Mouse (Mus musculus) stomach, postnatal 0 days (tissue): ENCODE data around the gene H2afz. TPM values are rescaled to one million over a fixed set of nuclear protein-coding genes. Genes with fewer than 3 reads are reported as not detected.

ENCODE experiments used
- ATAC-seq: fragments of 200-750 bp; cut with Nextera tagmentation; 2 replicates; pipeline ENCODE4 v1.8.0; 2017; ENCODE audit not compliant: low FRiP score, low TSS enrichment
- DNase-seq: peaks from one replicate; pipeline ENCODE4 v3.0.0-alpha.2; 2016; ENCODE audit warnings: low spot score
- H3K27ac ChIP-seq: fragments of 300-500 bp; sonication (generic); replicated peaks from 2 replicates; pipeline ENCODE4 v1.5.1; 2014; ENCODE audit warnings: mild to moderate bottlenecking, control low read depth
- H3K27me3 ChIP-seq: fragments of 300-500 bp; sonication (generic); 2 replicates; pipeline ENCODE4 v1.6.1; 2014; ENCODE audit warnings: low read length; ENCODE audit not compliant: control insufficient read depth, insufficient read depth
- H3K36me3 ChIP-seq: fragments of 300-500 bp; sonication (generic); 2 replicates; pipeline ENCODE4 v1.6.1; 2014; ENCODE audit warnings: low read length, mixed read lengths; ENCODE audit not compliant: control insufficient read depth, insufficient read depth
- H3K4me1 ChIP-seq: fragments of 300-500 bp; sonication (generic); replicated peaks from 2 replicates; pipeline ENCODE4 v1.6.1; 2014; ENCODE audit warnings: antibody characterized with exemption; ENCODE audit not compliant: control insufficient read depth, insufficient read depth
- H3K4me2 ChIP-seq: fragments of 300-500 bp; sonication (generic); replicated peaks from 2 replicates; pipeline ENCODE4 v1.6.1; 2014; ENCODE audit warnings: low read depth, mild to moderate bottlenecking, control low read depth, moderate library complexity
- H3K4me3 ChIP-seq: fragments of 300-500 bp; sonication (generic); 2 replicates; pipeline ENCODE4 v1.5.1; 2014; ENCODE audit warnings: low read depth, low read length, control low read depth
- H3K9ac ChIP-seq: fragments of 300-500 bp; sonication (generic); 2 replicates; pipeline ENCODE4 v1.6.1; 2014; ENCODE audit warnings: mild to moderate bottlenecking, low read length, control low read depth, mixed read lengths
- H3K9me3 ChIP-seq: fragments of 300-500 bp; sonication (generic); 2 replicates; pipeline ENCODE4 v1.6.1; 2016; ENCODE audit warnings: low read length; ENCODE audit not compliant: control insufficient read depth
- CTCF ChIP-seq: IDR thresholded peaks from 2 replicates; pipeline ENCODE4 v1.5.1; 2016; ENCODE audit warnings: antibody characterized with exemption, low read depth, mild to moderate bottlenecking, moderate library complexity
- EP300 ChIP-seq: optimal IDR thresholded peaks from 2 replicates; pipeline ENCODE3; 2016; ENCODE audit warnings: antibody characterized with exemption
- WGBS: fragments of 180-500 bp; shearing (Covaris S2); extraction: QIAGEN DNeasy Blood & Tissue Kit; methylation state at CpG from one replicate; pipeline ENCODE4 v1.1.7; 2014; 5-methylcytosine and 5-hydroxymethylcytosine counted together
- polyA plus RNA-seq: library from polyadenylated mRNA; unstranded; fragments of >200 nt; fragmentation: Nextera tagmentation; extraction: Ambion mirVana; gene quantifications from 2 replicates; pipeline ENCODE4 v1.2.1, GENCODE M21; 2015

Gene H2afz
- polyA plus RNA-seq, 1 experiment from 2014 or later: 844 TPM

DNA sequence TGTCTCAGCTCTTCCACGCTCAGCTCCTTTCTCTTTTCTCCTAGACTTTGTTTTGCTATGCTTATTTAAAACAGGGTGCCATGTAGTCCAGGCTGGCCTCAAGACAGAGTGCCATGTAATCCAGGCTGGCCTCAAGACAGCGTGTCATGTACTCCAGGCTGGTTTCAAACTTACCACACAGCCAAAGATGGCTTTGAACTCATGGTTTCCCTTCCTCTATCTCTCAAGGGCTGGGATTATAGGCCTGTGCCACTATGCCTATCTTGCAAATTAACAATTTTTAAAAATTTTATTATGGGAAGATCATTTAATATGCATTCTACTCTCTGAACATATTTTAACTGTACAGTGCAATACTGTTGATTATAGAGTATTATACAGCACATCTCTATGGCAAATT is 33.1 kb upstream of the H2afz start:
- Histone ChIP-seq H3K27me3 (no peaks in the 10 kb centered on the region), H3K27ac (no peak overlapping the region), H3K4me1 (no peaks in the 10 kb centered on the region), H3K36me3 (no peaks in the 10 kb centered on the region), H3K4me2 (no peak overlapping the region), H3K9me3 (no peaks in the 10 kb centered on the region), H3K9ac (no peak overlapping the region), H3K4me3 (no peak overlapping the region)
- WGBS: 90% methylated on average over 2 of the region's 2 CpGs
- DNase-seq (no peak), ATAC-seq (no peak)
- TF ChIP-seq CTCF (no peak), EP300 (no peak)

DNA sequence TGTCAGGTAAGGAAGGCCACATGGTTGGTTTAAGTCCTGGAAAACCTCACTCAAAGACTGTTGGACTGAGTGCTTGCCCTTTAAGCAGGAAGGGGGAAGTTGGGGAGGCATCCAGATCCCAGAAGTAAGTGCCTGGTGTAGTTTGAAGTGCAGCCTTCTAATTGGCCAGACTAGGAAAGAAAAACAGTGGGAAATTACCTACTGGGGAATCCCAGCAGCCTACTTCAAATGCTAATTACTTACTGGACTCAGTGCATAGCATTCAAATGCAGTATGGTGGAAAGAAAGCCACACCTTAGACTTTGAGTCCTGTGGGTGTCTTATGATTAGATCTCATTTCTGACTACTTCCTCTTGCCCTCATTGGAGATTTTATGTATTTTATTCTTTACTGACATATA is 31.2 kb upstream of the H2afz start:
- TF ChIP-seq CTCF (no peak), EP300 (no peak)
- H3K9ac ChIP-seq: no peak overlapping the region
- DNase-seq (no peak), ATAC-seq (0 out of 2 replicates have a peak, but pooled peaks have one; percentile 18)
- H3K27me3 ChIP-seq: no peaks in the 10 kb centered on the region
- H3K9me3 ChIP-seq: no peaks in the 10 kb centered on the region
- H3K4me2 ChIP-seq: no peak overlapping the region
- H3K27ac ChIP-seq: no peak overlapping the region
- H3K4me1 ChIP-seq: no peaks in the 10 kb centered on the region
- no peak overlapping the region for H3K4me3 ChIP-seq
- H3K36me3 ChIP-seq: no peaks in the 10 kb centered on the region

DNA sequence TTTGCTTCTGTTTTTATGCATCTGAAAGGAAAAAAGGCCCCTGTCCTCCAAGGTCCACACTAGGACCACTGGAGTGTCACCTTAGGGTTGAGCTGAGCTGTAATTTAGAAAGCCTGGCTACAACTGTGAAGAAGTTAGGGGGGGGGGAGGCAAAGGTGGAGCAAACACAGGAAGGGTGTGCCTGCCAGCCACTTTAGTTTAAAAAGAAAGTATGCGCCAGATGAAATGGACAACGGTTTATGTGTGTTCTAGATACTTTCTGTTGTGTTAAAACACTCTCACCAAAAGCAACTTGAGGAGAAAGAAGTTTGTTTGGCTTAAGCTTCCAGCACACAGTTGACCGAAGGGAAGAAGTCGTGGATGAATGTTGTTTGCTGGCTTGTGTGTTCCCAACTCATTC is 30.6 kb upstream of the H2afz start:
- Histone ChIP-seq H3K4me3 (no peak overlapping the region), H3K27me3 (no peaks in the 10 kb centered on the region), H3K27ac (no peak overlapping the region), H3K4me2 (no peak overlapping the region), H3K9ac (no peak overlapping the region), H3K36me3 (no peaks in the 10 kb centered on the region), H3K4me1 (no peaks in the 10 kb centered on the region), H3K9me3 (no peaks in the 10 kb centered on the region)
- WGBS: 59% methylated on average over 4 of the region's 4 CpGs
- no peak for ATAC-seq
- DNase-seq: no peak
- TF ChIP-seq EP300 (no peak), CTCF (no peak)

DNA sequence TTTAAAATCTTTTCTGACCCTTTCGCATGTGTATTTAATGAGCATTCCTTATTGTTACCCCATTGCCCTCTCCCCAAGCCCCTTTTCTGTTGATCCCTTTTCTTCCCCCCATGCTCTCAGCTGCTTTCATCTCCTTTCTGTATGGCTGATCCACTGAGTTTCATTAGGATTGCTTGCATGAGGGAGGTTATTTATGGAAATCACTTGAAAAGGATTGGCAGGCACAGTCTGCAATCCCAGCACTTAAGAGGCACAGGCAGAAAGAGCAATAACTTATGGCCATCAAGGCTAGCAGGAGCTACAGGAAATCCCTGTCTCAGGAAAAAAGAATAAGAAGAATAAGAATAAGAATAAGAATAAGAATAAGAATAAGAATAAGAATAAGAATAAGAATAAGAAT is 27.7 kb upstream of the H2afz start:
- no peaks in the 10 kb centered on the region for H3K4me1 ChIP-seq
- DNase-seq: no peak
- 90% methylated on average over 1 of the region's 1 CpGs for WGBS
- TF ChIP-seq EP300 (no peak), CTCF (no peak)
- no peak overlapping the region for H3K4me3 ChIP-seq
- ATAC-seq: no peak
- H3K27ac ChIP-seq: no peak overlapping the region
- H3K36me3 ChIP-seq: no peaks in the 10 kb centered on the region
- H3K4me2 ChIP-seq: no peak overlapping the region
- no peaks in the 10 kb centered on the region for H3K27me3 ChIP-seq
- H3K9ac ChIP-seq: no peak overlapping the region
- no peaks in the 10 kb centered on the region for H3K9me3 ChIP-seq

DNA sequence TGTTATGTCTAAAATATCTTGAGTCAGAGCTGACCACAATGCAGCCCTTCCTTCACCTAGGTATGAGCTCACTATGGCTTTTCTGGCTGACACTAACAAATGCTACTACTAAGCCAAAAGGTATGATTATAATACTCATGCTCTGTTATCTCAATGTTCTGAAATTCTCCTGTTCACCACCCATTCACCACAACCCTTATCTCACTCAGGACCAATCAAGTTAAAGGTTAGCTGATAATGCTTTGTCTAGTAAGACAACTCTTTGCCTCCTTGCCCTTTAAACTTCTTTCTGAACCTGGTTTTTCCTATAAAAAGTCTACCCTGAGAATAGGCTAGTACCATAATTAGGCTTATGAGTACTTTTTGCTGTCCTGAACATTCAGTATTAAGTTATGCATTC is 26.1 kb upstream of the H2afz start:
- ATAC-seq (0 out of 2 replicates have a peak, but pooled peaks have one; percentile 32), DNase-seq (no peak)
- TF ChIP-seq CTCF (no peak), EP300 (no peak)
- Histone ChIP-seq H3K27ac (no peak overlapping the region), H3K36me3 (no peaks in the 10 kb centered on the region), H3K4me2 (no peak overlapping the region), H3K4me3 (no peak overlapping the region), H3K9ac (no peak overlapping the region), H3K27me3 (no peaks in the 10 kb centered on the region), H3K4me1 (no peaks in the 10 kb centered on the region), H3K9me3 (no peaks in the 10 kb centered on the region)

DNA sequence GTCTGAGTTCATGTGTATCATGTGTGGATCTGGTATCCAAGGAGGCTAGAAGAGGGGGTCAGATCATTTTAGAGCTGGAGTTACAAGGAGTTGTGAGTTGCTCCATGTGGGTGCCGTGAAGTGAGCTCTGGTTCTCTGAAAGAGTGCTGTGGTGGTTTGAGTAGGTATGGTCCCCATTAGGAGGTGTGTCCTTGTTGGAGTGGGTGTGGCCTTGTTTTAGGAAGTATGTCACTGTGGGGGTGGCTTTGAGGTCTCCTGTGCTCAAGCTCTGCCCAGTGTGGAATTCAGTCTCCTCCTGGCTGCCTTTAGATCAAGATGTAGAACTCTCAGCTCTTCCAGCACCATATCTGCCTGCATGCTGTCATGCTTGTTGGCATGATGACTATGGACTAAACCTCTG is 21.3 kb upstream of the H2afz start:
- Histone ChIP-seq H3K36me3 (no peaks in the 10 kb centered on the region), H3K4me3 (no peak overlapping the region), H3K9me3 (no peaks in the 10 kb centered on the region), H3K4me2 (no peak overlapping the region), H3K27ac (no peak overlapping the region), H3K9ac (no peak overlapping the region), H3K27me3 (no peaks in the 10 kb centered on the region), H3K4me1 (no peaks in the 10 kb centered on the region)
- ATAC-seq: no peak
- no peak for TF ChIP-seq EP300
- TF ChIP-seq CTCF: no peak
- DNase-seq: no peak
- WGBS: 89% methylated on average over 1 of the region's 1 CpGs
